Mouse (Mus musculus) ES-Bruce4 (cell line): Measurements from ENCODE around the gene Mcub.

ENCODE experiments used
- CTCF ChIP-seq: IDR thresholded peaks from one replicate; pipeline ENCODE4 v1.8.1; 2011; ENCODE audit warnings: low read depth, low read length
- EP300 ChIP-seq: IDR thresholded peaks from 2 replicates; pipeline ENCODE4 v1.6.1; 2011; ENCODE audit warnings: low read depth, low read length; ENCODE audit not compliant: insufficient read depth
- POLR2A ChIP-seq: IDR thresholded peaks from one replicate; pipeline ENCODE4 v1.8.1; 2011; ENCODE audit warnings: low read length; ENCODE audit not compliant: insufficient read depth

DNA sequence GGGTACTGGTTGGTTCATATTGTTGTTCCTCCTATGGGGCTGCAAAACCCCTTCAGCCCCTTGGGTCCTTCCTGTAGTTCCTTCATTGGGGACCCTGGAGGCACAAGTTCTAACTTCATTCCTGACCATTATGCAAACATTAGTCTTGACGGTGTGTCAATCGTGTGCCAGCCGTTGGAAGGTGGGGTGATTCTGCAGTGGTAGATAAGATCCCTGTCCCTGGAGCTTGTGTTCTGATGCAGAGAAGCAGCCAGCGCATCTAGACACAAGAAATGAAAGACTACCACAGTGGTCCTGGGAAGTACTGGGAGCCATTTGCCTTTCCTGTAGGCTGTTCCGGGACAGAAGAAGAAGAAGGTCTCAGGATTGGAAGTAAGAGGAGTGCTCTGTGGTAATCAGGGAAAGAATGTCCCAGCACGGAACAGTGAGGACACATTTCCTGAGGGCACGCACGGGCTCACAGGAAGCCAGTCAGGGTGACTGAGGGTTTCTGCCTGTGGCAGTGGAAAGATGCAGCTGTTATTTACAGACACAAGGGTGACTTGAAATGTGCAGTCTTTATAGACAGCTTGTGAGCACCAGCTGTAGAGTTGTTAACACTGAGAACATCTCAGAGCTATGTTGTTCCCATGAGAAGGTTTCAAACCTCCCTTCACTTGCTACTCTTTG, 88.9 kb downstream of the Mcub start:
- TF ChIP-seq POLR2A (no peak), CTCF (no peak), EP300 (no peak)
